Mouse (Mus musculus): ENCODE results near the gene Mcm10.
A peak's percentile ranks its signal among the peaks of the same experiment; 100 is the strongest.

The Mcm10 gene

GRCm38 (mm10) chr2:5012491-5013324, at the start of gene Mcm10:
Mcm10 (minus strand) TSS chr2:5012791.
- DNase-seq = peak; percentile 96

- no peak for DNase-seq
Observed at GRCm38 (mm10) chr2:5061133-5061708, 48.6 kb upstream of the Mcm10 start.

GRCm38 (mm10) chr2:5059997-5060396, 47.4 kb upstream of the Mcm10 start:
- no peak for DNase-seq

- DNase-seq = no peak
Observed at GRCm38 (mm10) chr2:5058436-5058835, 45.8 kb upstream of the Mcm10 start.

- DNase-seq = no peak
Observed at GRCm38 (mm10) chr2:5050562-5050961, 38.0 kb upstream of the Mcm10 start.

- no peak for DNase-seq
Observed at GRCm38 (mm10) chr2:5047016-5047415, 34.4 kb upstream of the Mcm10 start.

GRCm38 (mm10) chr2:5045269-5045965, 32.8 kb upstream of the Mcm10 start:
- DNase-seq = no peak

- no peak for DNase-seq
Observed at GRCm38 (mm10) chr2:5044321-5044720, 31.7 kb upstream of the Mcm10 start.

- DNase-seq = no peak
Observed at GRCm38 (mm10) chr2:5043476-5043761, 30.8 kb upstream of the Mcm10 start.

- DNase-seq = no peak
Observed at GRCm38 (mm10) chr2:5042616-5043475, 30.3 kb upstream of the Mcm10 start.

- no peak for DNase-seq
Observed at GRCm38 (mm10) chr2:5041854-5042253, 29.3 kb upstream of the Mcm10 start.

GRCm38 (mm10) chr2:5040281-5041161, 27.9 kb upstream of the Mcm10 start:
- DNase-seq = no peak

GRCm38 (mm10) chr2:5039350-5040170, 27.0 kb upstream of the Mcm10 start:
- no peak for DNase-seq

GRCm38 (mm10) chr2:5038320-5038719, 25.7 kb upstream of the Mcm10 start:
- no peak for DNase-seq

- no peak for DNase-seq
Observed at GRCm38 (mm10) chr2:5037390-5037789, 24.8 kb upstream of the Mcm10 start.

- no peak for DNase-seq
Observed at GRCm38 (mm10) chr2:5036411-5037076, 24.0 kb upstream of the Mcm10 start.

- DNase-seq = no peak
Observed at GRCm38 (mm10) chr2:5035241-5035640, 22.6 kb upstream of the Mcm10 start.

GRCm38 (mm10) chr2:5034801-5035200, 22.2 kb upstream of the Mcm10 start:
- no peak for DNase-seq

GRCm38 (mm10) chr2:5033546-5034420, 21.2 kb upstream of the Mcm10 start:
- DNase-seq = no peak

GRCm38 (mm10) chr2:5032665-5033064, 20.1 kb upstream of the Mcm10 start:
- no peak for DNase-seq

All from kidney, adult 9 months (tissue).